10 mouse cellular contexts compared by ENCODE assay signal in the genomic region with DNA sequence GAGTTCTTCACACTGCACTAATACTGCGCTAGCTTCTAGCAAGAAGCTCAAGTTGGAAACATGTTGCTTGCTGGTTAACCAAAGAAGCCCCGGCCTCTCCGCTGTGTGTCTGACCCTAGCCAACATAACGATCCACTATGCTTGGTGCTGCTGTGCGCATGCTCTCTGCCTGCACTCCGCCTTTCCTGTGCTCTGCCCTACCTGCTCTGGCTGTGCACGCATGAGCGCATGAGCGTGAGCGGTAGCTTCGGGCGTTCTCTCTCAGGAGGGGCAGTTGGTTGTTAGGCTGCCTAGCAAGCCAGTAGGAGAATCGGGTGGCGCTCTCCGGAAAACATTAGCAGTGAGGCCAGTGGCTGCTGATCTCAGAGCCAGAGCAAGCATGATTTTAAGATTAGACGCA. TPM values are rescaled to one million over a fixed set of nuclear protein-coding genes. Genes with fewer than 3 reads are reported as not detected.
DNase-seq lines count a peak whose midpoint lies in the region; ATAC-seq and TF ChIP-seq lines count a peak whose summit lies in the region.
"Had no signal": no experiment of that assay in that cellular context is flagged by ENCODE, and none has a peak within 500 bp of the region (broad histone marks: within the 10 kb centered on the region; RNA-seq: fewer than 3 reads in every experiment).

No protein-coding gene starts in this region.

- peak; percentile 37; the same call in 1 of the 2 replicates for ATAC-seq in lung, postnatal 0 days
- ATAC-seq: hindbrain, postnatal 0 days had no signal

- no peak overlapping the region for H3K4me3 ChIP-seq in lung, postnatal 0 days (ENCODE audit: low read depth, low read length)
- H3K4me3 ChIP-seq: midbrain, embryonic 12.5 days had no signal

- peak; percentile 29 for DNase-seq in cerebellum, adult 11-12 months
- no peak for DNase-seq in cerebellum, adult 9-10 months
- DNase-seq in lung, postnatal 0 days (ENCODE audit: low spot score) = peak; percentile 31
- DNase-seq in lung, postnatal 14 days = no peak
- DNase-seq in kidney, adult 8-10 months = peak; percentile 82 to 87
- DNase-seq in splenic B cell, adult 2 months (ENCODE audit: low read depth, low spot score) = peak; percentile 45
- no peak for DNase-seq in adrenal gland, adult (ENCODE audit: inconsistent age in 2 of 2, low spot score in 1 of 2)
- no peak for DNase-seq in layer of hippocampus, adult 18-20 months (ENCODE audit: low spot score in 2 of 2)

- H3K9ac ChIP-seq in lung, postnatal 0 days (replicated peaks; ENCODE audit: low read depth) = no peak overlapping the region
- H3K9ac ChIP-seq: midbrain, embryonic 12.5 days had no signal

- no peaks in the 10 kb centered on the region for H3K27me3 ChIP-seq in lung, postnatal 0 days (replicated peaks; ENCODE audit: insufficient read depth, low read length)
- no peaks in the 10 kb centered on the region for H3K27me3 ChIP-seq in splenic B cell, adult 2 months (ENCODE audit: control insufficient read depth, insufficient read depth, low read length, poor library complexity, severe bottlenecking)
- H3K27me3 ChIP-seq: midbrain, embryonic 12.5 days had no signal

- no peak for TF ChIP-seq EP300 in lung, postnatal 0 days (IDR thresholded peaks at IDR 0.05)

- WGBS in lung, postnatal 0 days = 66% methylated on average over 16 of the region's 16 CpGs

- TF ChIP-seq CTCF in lung, postnatal 0 days (IDR thresholded peaks at IDR 0.05) = no peak

- H3K27ac ChIP-seq in lung, postnatal 0 days (ENCODE audit: low read length) = no peak overlapping the region
- H3K27ac ChIP-seq: hindbrain, postnatal 0 days; midbrain, embryonic 12.5 days had no signal

- H3K4me1 ChIP-seq in lung, postnatal 0 days (ENCODE audit: insufficient read depth, low read depth, low read length) = peaks cover 2% of the 10 kb centered on the region; the same call in 1 of the 2 replicates

- no peak overlapping the region for H3K4me2 ChIP-seq in lung, postnatal 0 days (replicated peaks; ENCODE audit: low read depth, low read length)
- H3K4me2 ChIP-seq: midbrain, embryonic 12.5 days had no signal

- H3K9me3 ChIP-seq in lung, postnatal 0 days (ENCODE audit: low read length) = no peaks in the 10 kb centered on the region
- H3K9me3 ChIP-seq: midbrain, embryonic 12.5 days had no signal

- H3K36me3 ChIP-seq in lung, postnatal 0 days (ENCODE audit: insufficient read depth, low read length) = no peaks in the 10 kb centered on the region
- no peaks in the 10 kb centered on the region for H3K36me3 ChIP-seq in splenic B cell, adult 2 months (ENCODE audit: control insufficient read depth, insufficient read depth, low read length, poor library complexity, severe bottlenecking)
- H3K36me3 ChIP-seq: midbrain, embryonic 12.5 days had no signal

RNA-seq across cellular contexts. Expression of a gene that starts 5.5 kb away (rescaled TPM):
- polyA plus RNA-seq in lung, postnatal 0 days (2015; fragmentation: Nextera tagmentation; extraction: Ambion mirVana) = 49.7 and 52.8 TPM in 2 replicates
- total RNA-seq in layer of hippocampus, adult 18-20 months (2021) = 10 to 100 TPM; 41.7 to 44.2 TPM

RNA-seq across cellular contexts. Expression of a gene that starts 8.7 kb away (rescaled TPM):
- 3.3 and 4.1 TPM in 2 replicates for polyA plus RNA-seq in lung, postnatal 0 days (2015; fragmentation: Nextera tagmentation; extraction: Ambion mirVana)
- not detected for total RNA-seq in layer of hippocampus, adult 18-20 months (2021)
- total RNA-seq: hindbrain, postnatal 0 days had no signal
- polyA plus RNA-seq: hindbrain, postnatal 0 days; midbrain, embryonic 12.5 days had no signal

RNA-seq across cellular contexts. Expression of a gene that starts 52.3 kb away (rescaled TPM):
- polyA plus RNA-seq in lung, postnatal 0 days (2015; fragmentation: Nextera tagmentation; extraction: Ambion mirVana) = 2,893 and 3,526 TPM in 2 replicates
- 10 to 100 TPM; 14.0 to 18.7 TPM for total RNA-seq in layer of hippocampus, adult 18-20 months (2021)

Comparison
In these comparisons a context has a peak if more than half of its experiments do, and no peak if none do; other contexts are left out.
1. DNase-seq: peak in cerebellum, adult 11-12 months (single experiment), lung, postnatal 0 days (single experiment), kidney, adult 8-10 months (2 of 2) and splenic B cell, adult 2 months (single experiment); none in cerebellum, adult 9-10 months (single experiment), lung, postnatal 14 days (single experiment), adrenal gland, adult (0 of 2) and layer of hippocampus, adult 18-20 months (0 of 2).